Mouse (Mus musculus) neural tube, embryonic 13.5 days (tissue): ENCODE measurements around the gene Frmd6. TPM values are rescaled to one million over a fixed set of nuclear protein-coding genes. Genes with fewer than 3 reads are reported as not detected.

Experiments
- ATAC-seq: fragments of 200-750 bp; cut with Nextera tagmentation; 2 replicates; pipeline ENCODE4 v1.8.0; 2017; ENCODE audit warnings: low read depth, mild to moderate bottlenecking, moderate TSS enrichment, moderate library complexity
- H3K27ac ChIP-seq: fragments of 300-500 bp; sonication (generic); replicated peaks from 2 replicates; pipeline ENCODE4 v1.5.1; 2015; ENCODE audit warnings: moderate library complexity, mild to moderate bottlenecking, inconsistent platforms
- H3K27me3 ChIP-seq: fragments of 300-500 bp; sonication (generic); 2 replicates; pipeline ENCODE4 v1.6.1; 2015; ENCODE audit warnings: mild to moderate bottlenecking, inconsistent platforms
- H3K36me3 ChIP-seq: fragments of 300-500 bp; sonication (generic); 2 replicates; pipeline ENCODE4 v1.6.1; 2015; ENCODE audit warnings: mild to moderate bottlenecking, inconsistent platforms
- H3K4me1 ChIP-seq: fragments of 300-500 bp; sonication (generic); replicated peaks from 2 replicates; pipeline ENCODE4 v1.6.1; 2015; ENCODE audit warnings: inconsistent platforms
- H3K4me2 ChIP-seq: fragments of 300-500 bp; sonication (generic); 2 replicates; pipeline ENCODE4 v1.6.1; 2015; ENCODE audit warnings: inconsistent platforms, mild to moderate bottlenecking, moderate library complexity
- H3K4me3 ChIP-seq: fragments of 300-500 bp; sonication (generic); 2 replicates; pipeline ENCODE4 v1.5.1; 2015; ENCODE audit warnings: mild to moderate bottlenecking, inconsistent platforms
- H3K9ac ChIP-seq: fragments of 300-500 bp; sonication (generic); 2 replicates; pipeline ENCODE4 v1.6.1; 2015; ENCODE audit warnings: moderate library complexity, mild to moderate bottlenecking, inconsistent platforms
- H3K9me3 ChIP-seq: fragments of 300-500 bp; sonication (generic); 2 replicates; pipeline ENCODE4 v1.6.1; 2016; ENCODE audit warnings: inconsistent platforms
- WGBS: fragments of 180-500 bp; shearing (Covaris S2); methylation state at CpG from one replicate; pipeline ENCODE4 v1.1.7; 2015; 5-methylcytosine and 5-hydroxymethylcytosine counted together
- polyA plus RNA-seq: library from polyadenylated mRNA; unstranded; fragments of >200 nt; fragmentation: Nextera tagmentation; extraction: Ambion mirVana; gene quantifications from 2 replicates; pipeline ENCODE4 v1.2.1, GENCODE M21; 2015

Gene Frmd6
- polyA plus RNA-seq: 12.7 and 15.6 TPM in 2 replicates

DNA sequence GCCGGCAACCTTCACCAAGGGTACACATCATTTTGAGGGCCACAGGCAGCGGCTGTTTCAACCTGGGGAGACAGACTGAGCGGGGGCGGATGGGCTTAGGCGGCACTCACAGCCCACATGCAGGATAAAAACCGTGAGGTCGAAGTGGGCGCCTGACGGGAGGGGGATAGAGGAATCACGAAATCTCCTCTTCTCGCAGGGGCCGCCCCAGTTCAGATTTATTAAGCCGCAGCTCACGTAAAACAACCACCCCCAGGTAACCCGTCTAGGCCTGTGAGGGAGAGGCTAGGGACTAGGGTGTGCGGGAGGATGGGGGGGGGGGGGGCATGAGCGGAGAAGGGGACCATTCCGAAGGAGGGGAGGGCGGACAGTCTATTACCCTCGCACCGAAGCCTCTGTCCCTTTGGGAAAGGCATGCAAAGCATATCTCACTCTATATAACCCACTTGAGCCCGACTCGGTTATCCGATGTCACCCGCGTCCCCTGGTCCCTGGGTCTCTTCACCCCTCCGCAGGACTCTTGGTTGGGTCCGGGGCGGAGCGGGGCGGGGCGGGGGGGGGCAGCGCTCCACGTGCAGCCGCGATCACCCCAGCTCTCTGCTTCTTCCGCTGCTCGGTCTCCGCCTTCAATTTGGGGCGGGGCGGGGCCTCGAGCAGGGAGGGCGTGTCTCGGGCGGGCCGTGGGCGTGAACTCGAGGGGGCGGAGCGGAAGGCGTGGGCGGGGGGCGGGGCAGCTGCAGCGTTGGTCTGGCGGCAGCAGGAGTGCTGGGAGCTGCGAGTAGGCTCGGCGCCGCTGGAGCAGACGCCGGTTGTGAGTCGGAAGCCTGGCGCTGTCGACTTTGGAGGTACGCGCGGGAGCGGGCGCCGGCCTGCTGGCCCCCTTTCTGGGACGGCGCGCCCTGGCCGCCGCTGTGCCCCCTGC is at the start of gene Frmd6:
Frmd6 (plus strand) TSS at position 786 of the 922 bp plus-strand sequence.
- Histone ChIP-seq H3K9ac (peak within 1 kb of the TSS; percentile 79), H3K4me3 (peak within 1 kb of the TSS; percentile 61), H3K9me3 (no peaks in the 10 kb centered on the region), H3K27ac (peak within 1 kb of the TSS; percentile 91), H3K27me3 (no peaks in the 10 kb centered on the region), H3K36me3 (no peaks in the 10 kb centered on the region), H3K4me2 (peak within 1 kb of the TSS; percentile 77), H3K4me1 (peaks cover 43% of the 10 kb centered on the region)
- peak; percentile 93 for ATAC-seq
- WGBS: under 1% methylated on average over 58 of the region's 75 CpGs

DNA sequence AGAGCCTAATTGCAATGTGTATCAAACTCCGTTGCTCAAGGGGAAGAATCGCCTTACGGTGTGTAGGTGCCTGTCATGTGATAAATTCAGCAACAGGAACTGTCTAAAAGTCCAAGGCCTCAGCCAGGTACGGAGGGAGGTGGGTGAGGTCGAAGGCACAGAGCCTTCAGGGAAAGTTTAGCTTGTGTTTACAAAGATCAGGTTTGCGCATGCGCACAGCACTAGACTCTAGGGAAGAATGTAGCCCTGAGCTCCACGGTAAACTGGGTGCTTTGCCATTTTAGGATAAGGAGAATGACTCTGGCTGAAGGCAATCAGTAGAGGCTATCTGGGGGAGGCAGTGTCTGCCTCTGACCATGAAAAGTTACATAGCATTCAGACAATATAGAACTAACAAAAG is 49.7 kb upstream of the Frmd6 start:
- H3K4me3 ChIP-seq: no peak overlapping the region
- H3K9ac ChIP-seq: no peak overlapping the region
- 93% methylated on average over 8 of the region's 8 CpGs for whole genome bisulfite sequencing
- no peak overlapping the region for H3K27ac ChIP-seq
- H3K27me3 ChIP-seq: no peaks in the 10 kb centered on the region
- no peaks in the 10 kb centered on the region for H3K36me3 ChIP-seq
- no peak overlapping the region for H3K4me2 ChIP-seq
- ATAC-seq: no peak
- H3K4me1 ChIP-seq: no peaks in the 10 kb centered on the region; the same call in 1 of the 2 replicates
- H3K9me3 ChIP-seq: no peaks in the 10 kb centered on the region

GRCm38 (mm10) chr12:70776683-70777082 is 48.6 kb upstream of the Frmd6 start:
- H3K9me3 ChIP-seq: no peaks in the 10 kb centered on the region
- no peaks in the 10 kb centered on the region; the same call in 1 of the 2 replicates for H3K4me1 ChIP-seq
- H3K9ac ChIP-seq: no peak overlapping the region
- no peaks in the 10 kb centered on the region for H3K27me3 ChIP-seq
- H3K27ac ChIP-seq: no peak overlapping the region
- 77% methylated on average over 12 of the region's 12 CpGs for WGBS
- no peak overlapping the region for H3K4me2 ChIP-seq
- no peaks in the 10 kb centered on the region for H3K36me3 ChIP-seq
- no peak overlapping the region for H3K4me3 ChIP-seq
- no peak for ATAC-seq

- no peak overlapping the region for H3K27ac ChIP-seq
- no peak overlapping the region for H3K9ac ChIP-seq
- H3K9me3 ChIP-seq: no peaks in the 10 kb centered on the region
- ATAC-seq: no peak
- 59% methylated on average over 5 of the region's 5 CpGs for WGBS
- H3K4me3 ChIP-seq: no peak overlapping the region
- H3K4me1 ChIP-seq: peaks cover under 1% of the 10 kb centered on the region; the same call in 1 of the 2 replicates
- no peaks in the 10 kb centered on the region for H3K27me3 ChIP-seq
- H3K4me2 ChIP-seq: no peak overlapping the region
- H3K36me3 ChIP-seq: no peaks in the 10 kb centered on the region
Observed at GRCm38 (mm10) chr12:70777466-70777865, 47.8 kb upstream of the Frmd6 start.

DNA sequence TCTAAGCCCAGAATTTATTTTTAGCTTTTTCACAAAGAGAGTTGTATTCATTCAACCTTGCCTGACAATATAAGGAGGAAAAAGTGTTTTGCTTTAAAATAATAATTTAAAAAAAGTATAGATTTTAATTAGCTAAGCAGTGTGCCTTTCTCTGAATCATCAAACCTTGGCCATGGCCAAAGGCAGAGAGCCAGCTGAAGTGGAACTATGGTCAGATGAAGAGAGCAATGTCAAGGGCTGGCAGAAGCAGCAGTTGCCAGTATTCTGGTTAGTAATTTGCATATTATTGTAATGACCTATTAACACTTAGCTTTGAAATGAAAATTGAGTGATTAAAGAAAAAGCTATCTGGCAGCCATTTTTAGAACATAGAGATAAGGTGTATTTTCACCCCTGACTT is 47.4 kb upstream of the Frmd6 start:
- Histone ChIP-seq H3K36me3 (no peaks in the 10 kb centered on the region), H3K4me2 (no peak overlapping the region), H3K27me3 (no peaks in the 10 kb centered on the region), H3K4me1 (peaks cover 5% of the 10 kb centered on the region), H3K27ac (no peak overlapping the region), H3K4me3 (no peak overlapping the region), H3K9ac (no peak overlapping the region), H3K9me3 (no peaks in the 10 kb centered on the region)
- no peak for ATAC-seq

- Histone ChIP-seq H3K4me3 (no peak overlapping the region), H3K9ac (no peak overlapping the region), H3K4me1 (peaks cover 8% of the 10 kb centered on the region), H3K36me3 (no peaks in the 10 kb centered on the region), H3K4me2 (no peak overlapping the region), H3K9me3 (no peaks in the 10 kb centered on the region), H3K27ac (no peak overlapping the region), H3K27me3 (no peaks in the 10 kb centered on the region)
- no peak for ATAC-seq
- 66% methylated on average over 2 of the region's 2 CpGs for WGBS
Observed at GRCm38 (mm10) chr12:70778271-70778670, 47.0 kb upstream of the Frmd6 start.

- no peak for ATAC-seq
- Histone ChIP-seq H3K36me3 (no peaks in the 10 kb centered on the region), H3K9me3 (no peaks in the 10 kb centered on the region), H3K27ac (no peak overlapping the region), H3K4me1 (peaks cover 13% of the 10 kb centered on the region), H3K4me3 (no peak overlapping the region), H3K27me3 (no peaks in the 10 kb centered on the region), H3K4me2 (no peak overlapping the region), H3K9ac (no peak overlapping the region)
- WGBS: 33% methylated on average over 3 of the region's 3 CpGs
Observed at GRCm38 (mm10) chr12:70778724-70779123, 46.6 kb upstream of the Frmd6 start.

- WGBS: 64% methylated on average over 9 of the region's 9 CpGs
- 0 out of 2 replicates have a peak overlapping the region, but pooled peaks have one; percentile 37 for H3K4me2 ChIP-seq
- ATAC-seq: no peak
Observed at GRCm38 (mm10) chr12:70783049-70783448, 42.3 kb upstream of the Frmd6 start.

DNA sequence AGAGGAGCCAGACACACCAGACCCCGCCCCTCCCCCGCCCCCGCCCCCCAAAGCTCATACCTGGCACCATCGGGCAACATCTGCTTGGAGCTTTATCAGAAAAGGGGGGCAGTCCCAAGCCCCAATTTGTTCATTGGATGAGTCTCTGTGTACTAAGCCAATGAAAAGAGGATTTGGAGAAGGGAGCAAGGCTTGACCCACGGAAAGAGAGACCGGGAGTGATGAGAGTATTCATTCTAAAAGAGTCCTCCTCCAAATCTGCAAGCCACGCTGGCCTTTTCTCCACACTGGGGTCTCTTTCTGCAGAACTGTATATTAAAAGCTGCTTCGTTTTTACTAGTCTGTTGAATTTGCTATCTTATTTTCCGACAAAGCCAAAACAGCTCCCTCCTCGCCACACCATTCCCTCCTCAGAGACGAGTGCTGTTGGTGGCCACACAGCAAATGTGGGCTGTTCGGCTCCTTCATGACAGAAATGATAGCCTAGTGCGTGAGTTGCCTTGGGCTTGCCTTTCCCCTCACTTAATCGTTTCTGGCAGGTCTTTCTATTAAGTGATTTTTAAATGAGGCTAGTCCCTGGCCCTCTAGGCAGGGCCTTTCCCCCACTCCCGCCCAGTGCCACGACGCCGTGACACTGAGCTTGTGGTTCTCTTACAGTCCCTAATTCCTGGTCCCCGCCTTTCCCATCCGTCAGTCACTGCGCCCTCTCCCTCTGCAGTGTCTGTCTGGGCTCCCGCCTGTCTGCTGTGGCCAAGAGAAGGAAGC is 41.7 kb upstream of the Frmd6 start:
- Histone ChIP-seq H3K9ac (peak overlapping the region; percentile 6; the same call in 1 of the 2 replicates), H3K27ac (no peak overlapping the region), H3K36me3 (no peaks in the 10 kb centered on the region), H3K9me3 (no peaks in the 10 kb centered on the region), H3K27me3 (no peaks in the 10 kb centered on the region), H3K4me1 (peaks cover 19% of the 10 kb centered on the region; the same call in 1 of the 2 replicates), H3K4me2 (peak overlapping the region; percentile 37), H3K4me3 (no peak overlapping the region)
- WGBS: 26% methylated on average over 22 of the region's 22 CpGs
- ATAC-seq: peak; percentile 56

More at GRCm38 (mm10) chr12:70783049-70783448, 42.3 kb upstream of the Frmd6 start:
- Histone ChIP-seq H3K9ac (no peak overlapping the region), H3K4me3 (no peak overlapping the region), H3K36me3 (no peaks in the 10 kb centered on the region), H3K27me3 (no peaks in the 10 kb centered on the region), H3K9me3 (no peaks in the 10 kb centered on the region), H3K4me1 (peaks cover 19% of the 10 kb centered on the region), H3K27ac (no peak overlapping the region)

GRCm38 (mm10) chr12:70784240-70784705 is 41.0 kb upstream of the Frmd6 start:
- H3K4me1 ChIP-seq: peaks cover 19% of the 10 kb centered on the region; the same call in 1 of the 2 replicates
- 36% methylated on average over 6 of the region's 6 CpGs for WGBS
- no peak overlapping the region for H3K4me3 ChIP-seq
- H3K27me3 ChIP-seq: no peaks in the 10 kb centered on the region
- H3K9me3 ChIP-seq: no peaks in the 10 kb centered on the region
- ATAC-seq: 0 out of 2 replicates have a peak, but pooled peaks have one; percentile 15
- no peaks in the 10 kb centered on the region for H3K36me3 ChIP-seq
- peak overlapping the region; percentile 37 for H3K4me2 ChIP-seq
- H3K27ac ChIP-seq: no peak overlapping the region
- peak overlapping the region; percentile 6; the same call in 1 of the 2 replicates for H3K9ac ChIP-seq

- no peaks in the 10 kb centered on the region for H3K9me3 ChIP-seq
- H3K27ac ChIP-seq: no peak overlapping the region
- no peak overlapping the region for H3K9ac ChIP-seq
- H3K27me3 ChIP-seq: no peaks in the 10 kb centered on the region
- no peak overlapping the region for H3K4me2 ChIP-seq
- no peak for ATAC-seq
- WGBS: 92% methylated on average over 6 of the region's 6 CpGs
- H3K4me1 ChIP-seq: peaks cover under 1% of the 10 kb centered on the region
- no peaks in the 10 kb centered on the region for H3K36me3 ChIP-seq
- H3K4me3 ChIP-seq: no peak overlapping the region
Observed at GRCm38 (mm10) chr12:70789341-70789740, 36.0 kb upstream of the Frmd6 start.

DNA sequence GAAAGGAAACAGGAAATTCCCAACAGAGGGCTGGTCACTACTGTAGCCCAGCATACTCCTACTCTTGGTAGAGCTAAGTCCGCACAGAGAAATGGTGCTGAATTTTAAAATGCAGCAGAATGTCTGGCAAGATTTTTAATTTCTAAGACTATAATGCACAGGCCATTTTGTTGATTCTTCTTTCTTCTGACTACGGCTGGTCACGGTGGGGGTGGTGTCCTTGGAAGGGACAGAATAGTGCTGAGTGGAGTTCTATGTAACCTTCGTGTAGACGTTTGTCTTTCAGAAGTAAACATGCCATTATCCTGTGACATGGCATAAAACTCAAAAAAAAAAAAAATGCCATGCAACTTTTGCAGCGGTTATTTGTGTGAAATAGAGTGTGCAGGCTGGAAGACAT is 32.0 kb upstream of the Frmd6 start:
- H3K4me3 ChIP-seq: no peak overlapping the region
- H3K9me3 ChIP-seq: no peaks in the 10 kb centered on the region
- H3K27me3 ChIP-seq: no peaks in the 10 kb centered on the region
- H3K9ac ChIP-seq: no peak overlapping the region
- ATAC-seq: no peak
- WGBS: 91% methylated on average over 6 of the region's 6 CpGs
- no peaks in the 10 kb centered on the region for H3K36me3 ChIP-seq
- no peak overlapping the region for H3K27ac ChIP-seq
- H3K4me2 ChIP-seq: no peak overlapping the region
- H3K4me1 ChIP-seq: peaks cover 9% of the 10 kb centered on the region
